Mouse (Mus musculus) R1 (cell line): Measurements from ENCODE around the gene Zfp276.
"Not testable (repeated sequence)": the region's sequence is repeated elsewhere in the genome, so short reads cannot be mapped to it uniquely, and the experiment has no call there.

Experiments
- DNase-seq: peaks from one replicate; pipeline ENCODE4 v3.0.0-alpha.2; 2018; ENCODE audit warnings: low read depth, low spot score

Zfp276 gene

DNA sequence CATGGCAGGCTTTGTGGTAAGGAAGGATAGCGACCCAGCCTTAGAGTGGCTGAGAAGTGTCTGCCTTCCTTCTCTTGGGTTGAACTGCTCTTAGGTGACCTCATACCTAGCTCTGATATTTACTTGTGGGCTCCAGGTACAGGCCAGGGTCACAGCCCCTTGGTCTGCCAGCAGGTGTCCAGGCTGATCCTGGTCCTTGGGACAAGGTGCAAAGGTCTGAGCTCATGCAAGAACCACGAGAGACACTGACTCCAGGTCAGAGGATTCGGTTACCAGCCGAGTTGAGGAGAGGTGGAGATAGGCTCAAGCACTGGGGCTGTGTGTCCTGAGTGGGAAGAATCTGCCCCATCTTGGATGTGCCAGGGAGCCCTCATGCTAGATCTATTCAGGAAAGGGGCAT, 9.6 kb upstream of the Zfp276 start:
- DNase-seq: no peak

- peak; percentile 37 for DNase-seq
Measured at GRCm38 (mm10) chr8:123245543-123245942, 8.5 kb upstream of the Zfp276 start.

DNA sequence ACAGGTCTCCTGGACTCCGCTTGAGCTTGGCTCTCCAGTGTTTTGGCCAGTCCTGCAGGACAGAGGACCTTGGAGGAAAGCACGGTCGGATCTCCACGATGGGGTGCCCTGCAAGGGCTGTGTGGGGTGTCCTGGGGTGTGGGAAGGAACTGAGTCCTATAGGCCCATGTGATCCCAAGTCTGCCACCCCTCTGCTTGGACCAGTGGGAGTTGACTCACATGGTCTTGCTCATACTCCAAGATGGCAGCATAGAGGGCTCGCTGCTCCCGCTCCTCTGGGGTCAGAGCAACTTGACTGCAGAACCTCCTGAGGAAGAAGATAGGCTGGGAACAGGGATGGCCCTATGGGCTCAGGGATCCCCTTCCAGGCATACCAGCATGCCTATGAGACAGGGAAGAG, 6.2 kb upstream of the Zfp276 start:
- DNase-seq: no peak

- no peak for DNase-seq
Measured at GRCm38 (mm10) chr8:123248596-123248995, 5.4 kb upstream of the Zfp276 start.

DNA sequence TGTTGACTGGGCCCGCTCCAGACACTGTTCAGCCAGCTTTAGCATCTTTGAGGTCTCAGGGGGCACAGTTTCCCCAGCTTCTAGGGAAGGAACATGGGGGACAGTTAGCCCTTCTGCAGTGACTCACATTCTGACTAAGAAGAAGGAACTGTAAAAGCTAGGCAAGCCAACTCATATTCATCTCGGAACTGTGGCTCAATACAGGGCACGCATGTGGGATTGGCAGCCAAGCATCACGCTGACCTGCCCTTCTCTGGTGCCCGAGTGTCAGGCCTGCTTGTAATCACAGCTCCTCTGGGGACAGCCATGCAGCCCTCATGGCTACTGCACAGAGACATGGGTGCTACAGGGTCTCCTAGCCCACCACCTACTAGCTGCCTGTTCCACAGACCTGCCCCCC, 3.1 kb upstream of the Zfp276 start:
- no peak for DNase-seq

GRCm38 (mm10) chr8:123252925-123253324, 1.1 kb upstream of the Zfp276 start:
- no peak for DNase-seq

GRCm38 (mm10) chr8:123253451-123254098, 420 bp upstream of the Zfp276 start:
- DNase-seq: peak; percentile 39

DNA sequence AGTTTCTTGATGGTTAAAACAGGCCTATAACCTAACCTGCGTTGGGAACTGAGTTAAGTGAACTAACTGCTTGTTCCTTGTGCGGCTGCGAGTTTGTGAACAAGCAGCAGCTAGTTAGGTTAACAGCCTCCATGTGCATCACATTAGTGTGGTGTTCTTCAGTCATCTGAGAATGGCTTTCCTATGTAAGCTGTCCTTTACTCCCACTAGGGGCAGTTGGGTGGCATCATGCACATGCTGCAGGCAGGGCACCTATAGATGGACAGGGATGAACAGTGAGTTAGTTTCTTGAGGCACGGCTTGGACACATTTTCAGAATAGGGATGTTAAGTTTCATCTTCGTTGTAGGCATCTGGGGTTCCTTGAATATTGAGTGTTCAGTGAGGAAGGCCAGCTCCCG, 1.2 kb downstream of the Zfp276 start:
- DNase-seq: no peak

- DNase-seq: no peak
Measured at GRCm38 (mm10) chr8:123257114-123257513, 3.1 kb downstream of the Zfp276 start.

- not testable (repeated sequence) for DNase-seq
Measured at GRCm38 (mm10) chr8:123257593-123257992, 3.6 kb downstream of the Zfp276 start.

- no peak for DNase-seq
Measured at GRCm38 (mm10) chr8:123267926-123268656, 14.1 kb downstream of the Zfp276 start.

DNA sequence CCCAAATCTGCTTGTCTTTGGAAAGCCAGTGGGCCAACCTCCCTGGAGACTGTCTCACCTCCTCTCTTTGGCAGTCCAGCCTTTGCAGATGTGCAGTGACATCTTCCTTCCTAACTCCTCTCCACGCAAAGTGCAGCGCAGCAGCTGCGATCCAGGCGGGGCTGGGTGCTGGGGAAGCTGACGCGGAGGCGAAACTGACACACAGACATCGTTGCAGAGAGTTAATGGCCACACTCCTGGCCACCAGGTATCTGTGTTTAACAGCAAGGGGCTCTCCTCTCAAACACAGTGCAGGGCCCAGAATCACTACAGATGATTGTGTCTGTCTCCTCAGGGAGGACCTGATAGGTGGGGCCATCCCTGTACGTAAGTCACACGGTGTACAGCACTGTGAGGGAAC, 17.2 kb downstream of the Zfp276 start:
- no peak for DNase-seq

- peak; percentile 47 for DNase-seq
Measured at GRCm38 (mm10) chr8:123271901-123272300, 17.9 kb downstream of the Zfp276 start.

GRCm38 (mm10) chr8:123274447-123274846, 20.5 kb downstream of the Zfp276 start:
- no peak for DNase-seq

DNA sequence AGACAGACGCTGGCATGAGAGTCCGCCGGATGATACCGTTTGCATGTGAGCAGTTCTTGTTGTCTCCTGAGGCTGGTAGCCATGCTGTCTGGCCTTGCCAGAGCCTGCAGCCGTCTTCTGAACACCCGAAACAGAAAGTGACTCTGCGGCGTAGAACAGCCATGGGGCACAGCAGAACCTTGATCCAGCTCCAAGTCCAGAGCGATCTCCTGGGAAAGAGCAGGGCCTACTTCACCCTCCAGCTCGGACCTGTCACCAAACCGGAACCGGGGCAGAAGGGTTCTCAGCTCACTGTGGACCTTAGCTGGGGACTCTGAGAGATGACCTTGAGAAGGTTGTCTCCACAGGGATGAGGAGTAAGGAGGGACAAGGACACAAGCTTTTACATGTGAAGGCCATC, 21.1 kb downstream of the Zfp276 start:
- no peak for DNase-seq

- no peak for DNase-seq
Measured at GRCm38 (mm10) chr8:123278445-123278844, 24.4 kb downstream of the Zfp276 start.

GRCm38 (mm10) chr8:123279828-123280227, 25.8 kb downstream of the Zfp276 start:
- DNase-seq: no peak

- DNase-seq: no peak
Measured at GRCm38 (mm10) chr8:123280302-123281094, 26.5 kb downstream of the Zfp276 start.

DNA sequence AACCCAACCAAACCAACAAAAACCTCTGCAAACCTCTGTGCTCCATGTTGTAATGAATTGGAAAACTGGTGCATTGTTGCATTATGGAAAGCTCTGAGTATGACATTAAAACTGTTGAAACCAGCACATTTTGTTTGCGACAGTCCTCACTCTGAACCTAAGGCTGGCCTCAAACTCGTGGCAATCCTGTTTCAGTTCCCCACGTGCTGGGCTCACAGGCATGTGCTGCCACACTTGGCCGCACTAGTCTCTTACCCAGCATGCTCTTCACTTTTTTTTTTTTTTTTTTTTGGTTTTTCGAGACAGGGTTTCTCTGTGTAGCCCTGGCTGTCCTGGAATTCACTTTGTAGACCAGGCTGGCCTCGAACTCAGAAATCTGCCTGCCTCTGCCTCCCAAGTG, 29.0 kb downstream of the Zfp276 start:
- DNase-seq: not testable (repeated sequence)

- no peak for DNase-seq
Measured at GRCm38 (mm10) chr8:123283991-123284390, 30.0 kb downstream of the Zfp276 start.

- DNase-seq: peak; percentile 46
Measured at GRCm38 (mm10) chr8:123284493-123284892, 30.5 kb downstream of the Zfp276 start.

GRCm38 (mm10) chr8:123287362-123287761, 33.4 kb downstream of the Zfp276 start:
- DNase-seq: no peak
